ENCODE assay signal across 19 mouse cellular contexts in genomic region chr11:52117156-52117555, GRCm38 (mm10). TPM values are rescaled to one million over a fixed set of nuclear protein-coding genes. Genes with fewer than 3 reads are reported as not detected.
DNase-seq lines count a peak whose midpoint lies in the region.
"Had no signal": no experiment of that assay in that cellular context is flagged by ENCODE, and none has a peak within 500 bp of the region (broad histone marks: within the 10 kb centered on the region; RNA-seq: fewer than 3 reads in every experiment).

No protein-coding gene starts in this region.

- peak; percentile 62 for DNase-seq in heart, adult 11 months
- no peak for DNase-seq in heart, postnatal 14 days
- DNase-seq in right cerebral cortex, postnatal 25 days = peak; percentile 20
- DNase-seq in right cerebral cortex, postnatal 4 days = no peak
- DNase-seq in induced T-regulatory cell, adult 2 months (ENCODE audit: low read depth) = peak; percentile 6
- no peak for DNase-seq in testis, postnatal 10 days (ENCODE audit: low spot score)
- DNase-seq: adrenal gland, postnatal 10 days; adrenal gland, postnatal 36 days; cerebellum, adult 11 months; cerebellum, adult 2 months; cerebellum, adult 9-11 months; cerebellum, postnatal 25 days; forebrain, postnatal 0 days; gastrocnemius, postnatal 25 days; heart, postnatal 36 days had no signal

- intact Hi-C loops in heart, postnatal 14 days (cut with DNase I) = no loop called here

RNA-seq across cellular contexts. Expression of gene Ppp2ca, which starts 18.7 kb away (rescaled TPM):
- 10 to 100 TPM; 55.4 to 60.4 TPM for total RNA-seq in heart, postnatal 14 days (2021)

RNA-seq across cellular contexts. Expression of gene Olfr1373, which starts 28.2 kb away (rescaled TPM):
- total RNA-seq in heart, postnatal 14 days (2021) = not detected
- total RNA-seq: adrenal gland, adult 18-20 months; adrenal gland, postnatal 10 days; adrenal gland, postnatal 36 days; common myeloid progenitor, adult 5-6 weeks; forebrain, postnatal 0 days; gastrocnemius, adult 8-10 months; gastrocnemius, postnatal 25 days; heart, adult 8-10 months; heart, postnatal 36 days had no signal

Comparison
In these comparisons a context has a peak if more than half of its experiments do, and no peak if none do; other contexts are left out.
1. DNase-seq: peak in heart, adult 11 months (single experiment), right cerebral cortex, postnatal 25 days (single experiment) and induced T-regulatory cell, adult 2 months (single experiment); none in heart, postnatal 14 days (0 of 2), right cerebral cortex, postnatal 4 days (single experiment) and testis, postnatal 10 days (single experiment).